Mouse (Mus musculus): ENCODE data around the gene Timm44. TPM values are rescaled to one million over a fixed set of nuclear protein-coding genes. Genes with fewer than 3 reads are reported as not detected.

Gene Timm44
- polyA plus RNA-seq, 1 experiment from 2014 or later = 75.2 TPM

- H3K4me1 ChIP-seq (ENCODE audit: control insufficient read depth, insufficient read depth, low read length) = peaks cover 21% of the 10 kb centered on the region
- peak within 1 kb of the TSS; percentile 58 for H3K27ac ChIP-seq (ENCODE audit: low read depth, low read length)
- peak within 1 kb of the TSS; percentile 66 for H3K4me3 ChIP-seq (ENCODE audit: low read depth, low read length)
- peaks cover 15% of the 10 kb centered on the region for H3K27me3 ChIP-seq (ENCODE audit: control insufficient read depth, insufficient read depth, low read length)
- H3K4me2 ChIP-seq (ENCODE audit: low read depth) = peak within 1 kb of the TSS; percentile 64
- 1% methylated on average over 39 of the region's 44 CpGs for WGBS
- no peaks in the 10 kb centered on the region for H3K36me3 ChIP-seq (ENCODE audit: control insufficient read depth, insufficient read depth, low read length)
- H3K9ac ChIP-seq (ENCODE audit: low read length) = peak within 1 kb of the TSS; percentile 90
- no peaks in the 10 kb centered on the region for H3K9me3 ChIP-seq (ENCODE audit: control insufficient read depth, low read length)
- peak; percentile 83 for DNase-seq (ENCODE audit: low spot score)
- peak; percentile 89 for ATAC-seq (ENCODE audit: insufficient read depth, low FRiP score, low TSS enrichment)
Measured at GRCm38 (mm10) chr8:4216791-4217621, 58.7 kb downstream of the Timm44 start, which contains the start of gene Prr36. Gene Prr36, minus strand, starts transcription at chr8:4217459.

GRCm38 (mm10) chr8:4216296-4216695 lies 59.4 kb downstream of the Timm44 start:
- Histone ChIP-seq H3K4me1 (ENCODE audit: control insufficient read depth, insufficient read depth, low read length) (peaks cover 21% of the 10 kb centered on the region), H3K4me3 (ENCODE audit: low read depth, low read length) (peak overlapping the region; percentile 66), H3K4me2 (ENCODE audit: low read depth) (peak overlapping the region; percentile 64), H3K27ac (ENCODE audit: low read depth, low read length) (peak overlapping the region; percentile 58; the same call in 1 of the 2 replicates), H3K9ac (ENCODE audit: low read length) (peak overlapping the region; percentile 90), H3K9me3 (ENCODE audit: control insufficient read depth, low read length) (no peaks in the 10 kb centered on the region), H3K27me3 (ENCODE audit: control insufficient read depth, insufficient read depth, low read length) (peaks cover 15% of the 10 kb centered on the region), H3K36me3 (ENCODE audit: control insufficient read depth, insufficient read depth, low read length) (no peaks in the 10 kb centered on the region)
- no peak for DNase-seq (ENCODE audit: low spot score)
- 1% methylated on average over 18 of the region's 18 CpGs for WGBS
- no peak for ATAC-seq (ENCODE audit: insufficient read depth, low FRiP score, low TSS enrichment)

- peaks cover 15% of the 10 kb centered on the region for H3K27me3 ChIP-seq (ENCODE audit: control insufficient read depth, insufficient read depth, low read length)
- DNase-seq (ENCODE audit: low spot score) = peak; percentile 44
- peak overlapping the region; percentile 69 for H3K4me2 ChIP-seq (ENCODE audit: low read depth)
- H3K9me3 ChIP-seq (ENCODE audit: control insufficient read depth, low read length) = no peaks in the 10 kb centered on the region
- H3K4me1 ChIP-seq (ENCODE audit: control insufficient read depth, insufficient read depth, low read length) = peaks cover 21% of the 10 kb centered on the region
- no peaks in the 10 kb centered on the region; the same call in 1 of the 2 replicates for H3K36me3 ChIP-seq (ENCODE audit: control insufficient read depth, insufficient read depth, low read length)
- no peak overlapping the region; the same call in 1 of the 2 replicates for H3K9ac ChIP-seq (ENCODE audit: low read length)
- ATAC-seq (ENCODE audit: insufficient read depth, low FRiP score, low TSS enrichment) = no peak
- 12% methylated on average over 33 of the region's 33 CpGs for WGBS
- peak overlapping the region; percentile 8; the same call in 1 of the 2 replicates for H3K4me3 ChIP-seq (ENCODE audit: low read depth, low read length)
- no peak overlapping the region for H3K27ac ChIP-seq (ENCODE audit: low read depth, low read length)
Measured at GRCm38 (mm10) chr8:4214006-4214980, 61.4 kb downstream of the Timm44 start.

GRCm38 (mm10) chr8:4213210-4214005 lies 62.3 kb downstream of the Timm44 start:
- H3K4me2 ChIP-seq (ENCODE audit: low read depth) = peak overlapping the region; percentile 69
- peaks cover 21% of the 10 kb centered on the region for H3K4me1 ChIP-seq (ENCODE audit: control insufficient read depth, insufficient read depth, low read length)
- peaks cover 15% of the 10 kb centered on the region for H3K27me3 ChIP-seq (ENCODE audit: control insufficient read depth, insufficient read depth, low read length)
- 0 out of 2 replicates have a peak overlapping the region, but pooled peaks have one; percentile 34 for H3K27ac ChIP-seq (ENCODE audit: low read depth, low read length)
- H3K9ac ChIP-seq (ENCODE audit: low read length) = peak overlapping the region; percentile 37
- DNase-seq (ENCODE audit: low spot score) (peak; percentile 41), ATAC-seq (ENCODE audit: insufficient read depth, low FRiP score, low TSS enrichment) (0 out of 2 replicates have a peak, but pooled peaks have one; percentile 1)
- WGBS = 2% methylated on average over 18 of the region's 18 CpGs
- no peaks in the 10 kb centered on the region for H3K9me3 ChIP-seq (ENCODE audit: control insufficient read depth, low read length)
- peak overlapping the region; percentile 29 for H3K4me3 ChIP-seq (ENCODE audit: low read depth, low read length)
- H3K36me3 ChIP-seq (ENCODE audit: control insufficient read depth, insufficient read depth, low read length) = no peaks in the 10 kb centered on the region; the same call in 1 of the 2 replicates

- Histone ChIP-seq H3K9ac (ENCODE audit: low read length) (peak overlapping the region; percentile 37), H3K27ac (ENCODE audit: low read depth, low read length) (0 out of 2 replicates have a peak overlapping the region, but pooled peaks have one; percentile 14), H3K4me1 (ENCODE audit: control insufficient read depth, insufficient read depth, low read length) (peaks cover 21% of the 10 kb centered on the region), H3K4me3 (ENCODE audit: low read depth, low read length) (peak overlapping the region; percentile 29), H3K36me3 (ENCODE audit: control insufficient read depth, insufficient read depth, low read length) (no peaks in the 10 kb centered on the region; the same call in 1 of the 2 replicates), H3K9me3 (ENCODE audit: control insufficient read depth, low read length) (no peaks in the 10 kb centered on the region), H3K27me3 (ENCODE audit: control insufficient read depth, insufficient read depth, low read length) (peaks cover 15% of the 10 kb centered on the region), H3K4me2 (ENCODE audit: low read depth) (peak overlapping the region; percentile 69)
- ATAC-seq (ENCODE audit: insufficient read depth, low FRiP score, low TSS enrichment) (0 out of 2 replicates have a peak, but pooled peaks have one; percentile 3), DNase-seq (ENCODE audit: low spot score) (no peak)
- under 1% methylated on average over 25 of the region's 25 CpGs for WGBS
Measured at GRCm38 (mm10) chr8:4212809-4213209, 62.9 kb downstream of the Timm44 start.

GRCm38 (mm10) chr8:4211097-4211496 lies 64.6 kb downstream of the Timm44 start:
- Histone ChIP-seq H3K9me3 (ENCODE audit: control insufficient read depth, low read length) (no peaks in the 10 kb centered on the region), H3K27me3 (ENCODE audit: control insufficient read depth, insufficient read depth, low read length) (peaks cover 22% of the 10 kb centered on the region), H3K36me3 (ENCODE audit: control insufficient read depth, insufficient read depth, low read length) (no peaks in the 10 kb centered on the region; the same call in 1 of the 2 replicates), H3K9ac (ENCODE audit: low read length) (no peak overlapping the region), H3K4me2 (ENCODE audit: low read depth) (no peak overlapping the region), H3K4me3 (ENCODE audit: low read depth, low read length) (no peak overlapping the region), H3K27ac (ENCODE audit: low read depth, low read length) (no peak overlapping the region), H3K4me1 (ENCODE audit: control insufficient read depth, insufficient read depth, low read length) (peaks cover 21% of the 10 kb centered on the region)
- DNase-seq (ENCODE audit: low spot score) (no peak), ATAC-seq (ENCODE audit: insufficient read depth, low FRiP score, low TSS enrichment) (no peak)
- WGBS = 82% methylated on average over 6 of the region's 6 CpGs

Data from neural tube, embryonic 11.5 days (tissue).